Mouse (Mus musculus): ENCODE measurements around the gene Ebf3.

GRCm38 (mm10) chr7:137301329-137301751, 12.9 kb downstream of the Ebf3 start:
- no peak for TF ChIP-seq CTCF (IDR thresholded peaks at IDR 0.05; ENCODE audit: low read depth, low read length)
- TF ChIP-seq EP300 (IDR thresholded peaks at IDR 0.05; ENCODE audit: insufficient read depth, low read depth, low read length) = no peak
- TF ChIP-seq POLR2A (IDR thresholded peaks at IDR 0.05; ENCODE audit: insufficient read depth, low read length) = no peak

Data from ES-Bruce4 (cell line).